Mouse (Mus musculus): ENCODE results near the gene Sulf2.

The Sulf2 gene

DNA sequence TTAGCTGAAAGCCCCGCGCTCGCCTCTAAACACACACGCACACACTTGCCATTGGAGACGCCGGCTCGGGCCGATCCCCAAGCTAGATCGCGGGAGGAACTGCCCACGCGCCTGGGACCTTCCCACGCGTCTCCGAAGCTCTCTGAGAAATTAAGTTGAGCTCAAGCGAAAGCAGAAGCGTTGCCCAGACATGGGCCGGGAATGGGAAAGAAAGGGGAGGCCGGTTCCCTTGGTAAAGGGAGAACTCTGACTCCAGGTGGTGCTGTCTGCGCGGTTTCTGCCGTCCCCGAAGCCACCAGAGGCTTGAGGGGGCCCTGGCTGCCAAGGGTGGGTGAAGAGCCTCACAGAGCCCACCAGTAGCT is at the start of gene Sulf2:
Gene Sulf2 (minus strand): TSS at position 210 of the 362 bp plus-strand sequence.
- peak; percentile 85 to 95 for DNase-seq (ENCODE audit: inconsistent age in 2 of 2, low spot score in 1 of 2)

DNA sequence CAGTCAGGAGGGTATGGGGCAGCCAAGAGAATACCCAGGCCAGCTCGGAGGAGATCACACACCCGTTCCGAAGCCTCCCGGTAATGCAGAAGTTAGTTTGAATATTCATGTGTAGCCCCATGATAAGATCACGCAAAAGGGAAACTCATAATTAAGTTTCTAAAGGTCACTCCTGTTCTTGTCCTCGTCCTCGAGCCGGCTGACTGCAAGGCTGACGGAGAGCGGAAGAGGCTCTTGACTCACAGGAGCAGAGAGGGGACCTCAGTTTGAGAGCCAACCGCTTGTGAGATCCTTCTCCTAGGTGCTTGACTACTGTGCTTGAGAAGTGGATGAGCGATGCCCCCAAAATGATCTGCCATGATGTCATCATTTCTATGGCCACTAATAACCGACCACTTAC is 48.7 kb upstream of the Sulf2 start:
- peak in 1 of 2 experiments; percentile 55 for DNase-seq (ENCODE audit: inconsistent age in 2 of 2, low spot score in 1 of 2)

DNA sequence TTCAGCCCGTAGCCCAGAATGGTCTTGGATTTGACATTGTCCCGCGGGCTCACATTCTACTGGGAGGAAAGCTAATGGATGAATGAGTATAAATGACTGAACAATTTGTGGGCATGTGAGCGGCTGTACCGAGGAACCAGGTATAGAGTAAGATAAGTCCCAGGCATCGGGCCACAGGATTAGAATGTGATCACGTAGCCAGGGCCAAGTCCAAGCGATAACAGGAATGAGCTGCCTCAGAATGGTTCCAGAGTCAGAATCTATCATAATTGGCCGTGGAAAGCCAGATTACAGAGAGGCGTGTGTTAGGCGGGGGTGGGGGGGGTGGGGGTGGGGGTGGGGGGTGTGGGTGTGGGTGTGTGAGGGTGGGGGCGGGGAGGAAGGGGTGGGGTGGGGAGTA is 48.2 kb upstream of the Sulf2 start:
- DNase-seq (ENCODE audit: inconsistent age in 2 of 2, low spot score in 1 of 2) = no peak

DNA sequence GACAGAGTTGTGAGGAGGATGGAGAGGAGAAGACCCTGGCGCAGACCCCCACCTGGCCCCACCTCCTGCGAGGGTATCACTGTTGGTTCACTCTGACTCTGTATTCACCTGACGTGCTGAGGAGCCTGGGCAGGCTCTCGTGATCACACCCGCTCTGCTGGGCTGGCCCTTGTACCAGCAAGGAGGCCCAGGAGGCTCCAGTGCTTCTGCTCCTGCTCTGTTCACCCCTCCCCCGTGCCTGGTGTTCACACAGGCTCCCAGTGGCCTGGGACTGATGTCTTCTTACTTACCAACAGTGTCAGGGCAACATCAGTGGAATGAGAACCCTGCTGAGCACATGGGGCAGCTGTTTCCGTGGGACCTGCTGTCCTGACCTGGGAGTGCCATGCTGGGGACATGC is 42.5 kb upstream of the Sulf2 start:
- no peak for DNase-seq (ENCODE audit: inconsistent age in 2 of 2, low spot score in 1 of 2)

DNA sequence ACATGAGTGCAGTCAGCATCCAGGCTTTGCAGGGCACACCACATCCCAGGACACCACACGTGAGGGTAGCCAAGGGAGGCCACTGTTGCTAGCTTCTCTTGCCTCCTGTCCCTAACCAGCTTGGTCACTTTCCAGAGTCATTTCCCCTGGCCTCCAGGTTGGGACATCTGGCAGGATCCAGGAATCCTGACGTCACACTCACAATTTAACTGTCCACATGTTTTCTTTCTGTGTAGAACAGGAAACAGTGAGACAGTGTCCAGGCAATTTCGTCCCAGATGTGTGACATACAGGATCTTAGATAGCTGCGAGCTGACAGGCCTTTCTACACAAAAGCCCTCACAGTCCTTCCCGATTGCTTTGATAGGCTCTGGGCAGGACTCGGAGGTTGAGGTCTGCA is 41.6 kb upstream of the Sulf2 start:
- no peak for DNase-seq (ENCODE audit: inconsistent age in 2 of 2, low spot score in 1 of 2)

DNA sequence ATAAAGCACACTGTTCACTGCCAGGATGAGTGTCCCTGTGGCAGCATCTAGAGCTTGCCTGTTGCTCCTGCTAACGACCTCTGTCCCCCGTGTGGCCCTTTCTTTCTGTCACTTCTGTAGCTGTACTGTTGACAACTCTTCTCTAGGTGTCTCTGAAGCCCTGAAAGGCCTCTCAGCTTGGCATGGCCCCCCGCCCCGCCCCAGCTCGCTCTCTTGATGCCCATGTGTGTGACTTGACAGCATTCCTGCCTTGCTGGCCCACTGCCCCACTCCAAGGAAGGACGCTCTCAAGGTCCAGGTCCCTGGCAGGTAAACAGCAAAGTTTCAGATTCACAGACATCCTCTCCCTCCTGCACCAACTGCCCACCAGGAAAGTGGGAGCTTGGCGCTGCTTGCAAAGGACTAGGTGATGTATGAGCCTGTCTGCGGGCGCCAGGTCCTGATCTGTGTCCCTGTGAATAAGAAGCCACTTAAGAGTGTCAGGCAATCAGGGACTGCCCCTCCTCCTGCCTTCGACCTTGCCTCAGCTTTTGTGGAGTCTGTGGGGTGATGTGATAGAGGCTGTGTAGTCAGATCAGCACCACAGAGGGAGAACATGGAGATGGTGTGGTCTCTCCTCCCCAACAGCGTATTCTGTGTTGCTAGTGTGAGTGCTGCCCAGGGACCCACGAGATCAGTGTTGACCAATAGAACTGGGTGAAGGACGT is 40.8 kb upstream of the Sulf2 start:
- peak in 1 of 2 experiments; percentile 46 for DNase-seq (ENCODE audit: inconsistent age in 2 of 2, low spot score in 1 of 2)

DNA sequence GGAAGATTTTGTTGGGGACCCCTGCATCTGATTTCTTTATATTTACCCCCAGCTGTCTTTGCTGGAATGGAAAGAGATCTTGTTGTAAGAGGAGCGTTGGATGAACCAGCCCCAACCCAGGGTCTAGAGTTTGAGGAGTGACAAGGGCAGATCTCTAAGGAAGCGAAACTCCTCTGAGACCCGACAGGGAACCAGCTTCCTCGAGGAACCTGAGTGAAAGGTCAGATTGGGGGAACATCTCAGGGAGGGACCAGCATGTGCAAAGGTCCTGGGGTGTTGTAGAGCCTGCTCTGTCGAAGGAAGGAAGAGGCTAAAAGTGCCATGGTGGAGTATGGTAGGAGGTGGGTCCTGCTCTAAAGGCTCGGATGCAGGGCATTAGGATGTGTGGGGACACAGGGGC is 39.6 kb upstream of the Sulf2 start:
- no peak for DNase-seq (ENCODE audit: inconsistent age in 2 of 2, low spot score in 1 of 2)

DNA sequence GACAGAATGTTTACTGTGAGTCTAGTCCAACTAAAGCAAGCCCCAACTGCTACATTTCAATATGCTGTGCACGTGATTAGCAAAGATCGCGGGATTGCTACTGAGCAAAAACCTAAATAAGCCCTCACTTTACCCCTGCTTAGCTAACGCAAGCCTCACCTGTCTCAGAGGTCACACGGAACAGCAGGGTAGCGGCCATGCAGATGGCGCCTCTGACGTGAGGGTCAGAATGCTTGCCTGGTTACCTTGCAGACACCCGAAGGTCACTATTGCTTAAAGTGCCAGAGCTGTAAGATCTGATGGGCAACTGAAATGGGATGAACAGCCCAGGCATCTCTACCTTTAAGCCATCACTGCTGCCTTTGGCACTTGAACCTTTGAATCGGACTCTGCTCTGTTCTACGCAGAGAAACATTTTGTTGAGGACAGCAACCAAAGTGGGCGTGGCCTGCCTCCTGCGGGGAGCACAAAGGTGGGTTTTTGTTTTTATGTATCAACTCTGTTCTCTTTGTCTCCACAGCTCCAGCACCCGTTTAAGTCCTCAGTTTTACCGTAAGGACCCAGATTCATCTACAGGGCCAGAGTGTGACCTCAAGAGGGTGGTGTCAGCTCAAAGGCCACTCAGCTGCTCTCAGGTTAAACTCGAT is 38.8 kb upstream of the Sulf2 start:
- DNase-seq (ENCODE audit: inconsistent age in 2 of 2, low spot score in 1 of 2) = no peak

DNA sequence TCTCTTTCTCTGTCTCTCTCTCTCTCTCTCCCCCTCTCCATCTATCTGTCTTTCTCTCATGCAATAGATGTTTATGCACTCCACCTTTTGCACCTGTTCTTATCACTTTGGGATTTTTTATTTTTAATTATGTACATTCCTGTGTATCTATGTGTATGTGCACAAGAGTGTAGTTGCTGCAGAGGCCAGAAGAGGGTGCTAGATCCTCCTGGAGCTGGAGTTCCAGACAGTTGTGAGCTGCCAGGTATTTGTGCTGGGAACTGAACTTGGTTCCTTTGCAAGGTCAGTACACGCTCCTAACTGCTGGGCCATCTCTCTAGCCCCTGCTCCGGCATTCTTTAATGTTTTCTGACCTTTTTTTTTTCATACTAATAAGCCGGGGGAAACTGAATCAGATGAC is 38.0 kb upstream of the Sulf2 start:
- no peak for DNase-seq (ENCODE audit: inconsistent age in 2 of 2, low spot score in 1 of 2)

DNA sequence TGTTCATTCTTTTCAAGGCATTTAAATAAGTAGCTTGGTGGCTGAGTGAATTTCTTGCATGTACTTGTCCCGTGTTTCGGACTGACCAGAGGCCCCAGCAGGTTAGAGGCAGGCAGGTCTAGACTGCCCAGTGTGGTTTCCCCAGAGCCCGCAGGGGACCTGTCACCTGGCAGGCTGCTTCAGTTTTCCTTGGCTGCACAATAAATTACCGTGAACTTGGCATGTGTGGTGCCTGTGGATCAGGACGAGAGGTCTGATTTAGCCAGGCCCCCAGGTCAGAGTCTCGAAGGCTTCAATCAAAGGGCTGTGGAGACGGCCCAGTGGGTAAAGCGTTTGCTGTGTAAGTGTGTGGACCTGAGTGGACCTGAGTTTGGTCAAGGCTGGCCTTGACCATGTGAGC is 35.4 kb upstream of the Sulf2 start:
- no peak for DNase-seq (ENCODE audit: inconsistent age in 2 of 2, low spot score in 1 of 2)

DNA sequence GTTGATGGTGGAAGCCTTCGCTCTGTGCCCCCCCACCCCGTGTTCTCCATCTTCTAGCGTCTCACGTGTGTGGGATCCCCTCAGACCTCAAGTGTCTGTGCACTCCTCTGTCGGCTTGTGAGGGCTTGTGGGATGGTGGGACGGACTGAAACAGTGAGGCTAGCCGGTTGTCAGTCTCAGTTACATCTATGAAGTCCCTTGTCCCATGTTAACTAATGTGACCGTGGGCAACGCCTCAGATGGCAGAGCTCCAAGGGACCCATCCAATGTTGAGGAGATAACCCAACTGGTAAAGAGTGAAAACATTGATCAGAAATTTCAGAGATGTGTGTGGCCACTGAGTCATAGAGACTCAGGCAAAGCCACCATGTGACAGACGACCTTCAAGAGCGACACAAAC is 33.7 kb upstream of the Sulf2 start:
- DNase-seq (ENCODE audit: inconsistent age in 2 of 2, low spot score in 1 of 2) = no peak

DNA sequence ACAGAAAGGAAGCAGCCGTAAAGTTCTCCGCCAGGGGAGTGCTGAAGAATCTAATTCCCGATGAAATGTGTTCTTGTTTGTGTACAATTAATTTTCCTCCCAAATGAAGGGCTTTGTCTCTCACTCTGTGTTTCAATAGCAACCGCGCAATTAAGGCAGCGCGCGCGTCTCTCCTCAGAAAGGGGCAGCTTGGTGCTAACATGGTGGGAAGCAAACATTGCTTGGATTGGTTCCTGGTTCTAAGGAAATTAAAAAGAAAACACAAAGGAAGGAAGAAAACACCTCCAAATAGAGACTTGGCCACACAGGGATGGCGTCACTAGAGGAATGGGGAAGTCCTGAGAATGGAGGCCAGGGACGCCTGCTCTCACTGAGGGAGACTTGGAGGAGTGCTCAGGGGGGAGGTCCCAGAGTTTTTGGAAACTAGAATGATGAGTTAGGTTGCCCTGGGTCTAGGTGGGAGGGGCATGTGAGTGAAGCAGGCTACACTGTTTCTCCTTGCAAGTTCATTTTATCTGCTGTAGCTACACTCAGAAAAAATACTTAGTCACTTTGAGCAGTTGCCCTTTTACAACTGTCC is 32.5 kb upstream of the Sulf2 start:
- DNase-seq (ENCODE audit: inconsistent age in 2 of 2, low spot score in 1 of 2) = peak in 1 of 2 experiments; percentile 69

DNA sequence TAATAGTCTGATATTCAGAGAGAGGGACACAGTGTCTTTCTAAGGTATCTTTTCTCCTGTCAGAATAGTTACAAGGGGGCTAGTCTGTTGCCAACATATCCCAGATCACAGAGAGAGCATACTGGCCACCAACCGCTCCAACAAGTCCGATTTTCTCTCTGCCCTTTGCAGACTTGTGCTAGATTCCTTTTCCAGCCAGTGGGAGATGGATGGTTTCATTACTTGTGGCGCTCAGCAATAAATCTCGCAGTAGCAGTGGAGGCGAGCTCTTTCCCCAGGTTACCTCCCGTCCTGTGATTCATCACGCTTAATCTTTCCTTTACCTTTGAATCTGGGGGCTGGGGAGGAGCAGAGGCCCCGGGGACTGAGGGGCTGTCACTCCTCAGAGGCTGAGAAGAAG is 31.9 kb upstream of the Sulf2 start:
- peak in 1 of 2 experiments; percentile 64 for DNase-seq (ENCODE audit: inconsistent age in 2 of 2, low spot score in 1 of 2)

DNA sequence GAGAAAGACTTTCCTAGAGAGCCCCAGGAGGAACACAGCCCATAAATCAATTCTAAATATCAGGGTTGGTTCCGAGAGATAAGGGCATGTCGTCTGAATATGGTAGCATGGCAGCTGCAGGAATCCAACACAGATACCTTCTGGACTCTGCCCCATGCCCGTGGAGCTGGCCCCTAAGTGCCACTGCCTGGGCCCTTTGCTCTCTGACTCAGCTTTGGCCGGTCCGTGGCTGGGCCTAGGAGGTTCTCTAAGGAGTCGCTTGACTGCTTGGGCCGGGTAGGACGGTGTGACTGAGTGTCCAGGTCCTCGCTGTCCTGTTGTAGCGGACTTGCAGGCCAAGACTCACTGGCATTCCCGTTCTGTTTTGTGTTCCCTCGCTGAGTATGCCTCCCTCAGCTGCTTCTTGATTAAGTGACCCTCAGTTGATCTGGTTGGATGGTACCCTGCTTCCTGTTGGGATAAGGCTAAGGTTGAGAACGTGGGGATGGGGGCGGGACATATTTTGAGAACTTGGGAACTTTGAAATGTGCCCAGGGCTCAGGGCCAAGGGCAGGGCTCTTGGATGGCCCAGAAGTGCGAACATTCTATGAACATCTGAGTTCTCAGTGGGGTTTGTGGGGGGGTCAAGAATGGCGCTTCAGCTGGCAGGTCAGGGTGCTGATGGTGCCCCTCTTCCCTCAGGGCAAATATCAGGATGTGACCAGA is 30.9 kb upstream of the Sulf2 start:
- peak in 1 of 2 experiments; percentile 48 for DNase-seq (ENCODE audit: inconsistent age in 2 of 2, low spot score in 1 of 2)

DNA sequence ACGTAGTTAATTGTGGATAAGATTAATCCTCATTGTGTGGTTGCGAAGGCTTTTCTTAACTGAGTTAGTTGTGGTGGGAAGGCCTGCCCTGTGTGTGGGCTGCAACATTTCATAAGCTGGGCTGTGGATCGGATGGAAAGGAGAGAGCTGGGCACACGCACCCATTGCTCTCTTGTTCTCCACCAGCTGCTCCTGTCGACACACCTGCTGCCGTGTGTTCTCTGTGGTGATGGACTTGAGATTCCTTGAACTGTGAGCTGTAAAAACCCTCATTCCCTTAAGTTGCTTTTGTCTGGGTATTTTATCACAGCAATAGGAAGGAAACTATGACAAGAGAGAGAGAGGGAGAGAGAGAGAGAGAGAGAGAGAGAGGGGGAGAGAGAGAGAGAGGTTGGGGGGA is 30.3 kb upstream of the Sulf2 start:
- no peak for DNase-seq (ENCODE audit: inconsistent age in 2 of 2, low spot score in 1 of 2)

DNA sequence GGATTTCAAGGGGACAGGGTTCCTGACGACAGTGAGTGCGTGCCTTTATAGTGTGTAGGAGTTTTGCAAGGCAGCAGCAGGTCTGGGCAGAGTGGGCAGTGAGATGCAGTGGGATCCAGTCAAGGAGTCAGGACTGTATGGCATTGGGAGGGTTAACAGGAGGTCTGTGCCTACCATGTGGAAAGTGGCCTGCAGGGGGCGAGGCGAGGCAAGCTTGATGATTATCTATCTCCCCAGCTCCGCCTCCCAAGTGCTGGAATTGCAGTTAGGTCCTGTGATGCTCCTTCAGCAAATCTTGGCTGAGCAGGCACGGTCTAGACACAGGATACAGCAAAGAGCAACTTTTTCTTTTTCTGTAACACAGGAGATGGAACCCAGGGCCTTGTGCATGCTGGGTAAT is 29.0 kb upstream of the Sulf2 start:
- no peak for DNase-seq (ENCODE audit: inconsistent age in 2 of 2, low spot score in 1 of 2)

DNA sequence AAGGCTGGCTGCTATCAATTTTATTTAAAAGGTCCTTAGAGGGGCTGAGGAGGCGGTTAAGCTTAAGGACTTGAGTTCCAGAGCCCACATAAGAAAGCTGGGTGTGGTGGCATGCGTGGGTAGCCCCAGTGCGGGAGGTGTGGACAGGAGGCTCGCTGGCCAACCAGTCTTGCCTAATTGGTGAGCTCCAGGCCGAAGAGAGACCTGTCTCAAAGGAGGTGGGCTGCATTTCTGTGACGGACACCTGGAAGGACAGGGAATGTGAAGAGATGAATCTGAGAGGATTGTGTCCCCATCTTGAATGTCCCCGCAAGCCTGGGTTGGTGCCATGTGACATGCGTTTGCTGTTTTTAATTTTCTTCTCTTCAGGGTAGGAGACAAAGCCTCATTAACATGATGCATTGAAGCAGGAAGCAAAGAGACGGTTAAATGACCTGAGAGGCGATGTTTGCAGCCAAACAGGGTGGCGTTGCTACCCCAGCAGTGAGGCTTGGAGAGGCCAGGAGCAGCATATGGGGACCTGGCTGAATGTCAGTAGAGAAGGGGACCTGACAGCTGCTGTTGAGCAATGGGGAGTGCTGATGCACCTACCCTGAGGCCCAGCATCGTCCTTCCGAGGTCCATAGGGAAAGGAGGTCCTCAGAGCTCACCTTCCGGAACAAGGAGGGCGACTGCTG is 26.7 kb upstream of the Sulf2 start:
- no peak for DNase-seq (ENCODE audit: inconsistent age in 2 of 2, low spot score in 1 of 2)

DNA sequence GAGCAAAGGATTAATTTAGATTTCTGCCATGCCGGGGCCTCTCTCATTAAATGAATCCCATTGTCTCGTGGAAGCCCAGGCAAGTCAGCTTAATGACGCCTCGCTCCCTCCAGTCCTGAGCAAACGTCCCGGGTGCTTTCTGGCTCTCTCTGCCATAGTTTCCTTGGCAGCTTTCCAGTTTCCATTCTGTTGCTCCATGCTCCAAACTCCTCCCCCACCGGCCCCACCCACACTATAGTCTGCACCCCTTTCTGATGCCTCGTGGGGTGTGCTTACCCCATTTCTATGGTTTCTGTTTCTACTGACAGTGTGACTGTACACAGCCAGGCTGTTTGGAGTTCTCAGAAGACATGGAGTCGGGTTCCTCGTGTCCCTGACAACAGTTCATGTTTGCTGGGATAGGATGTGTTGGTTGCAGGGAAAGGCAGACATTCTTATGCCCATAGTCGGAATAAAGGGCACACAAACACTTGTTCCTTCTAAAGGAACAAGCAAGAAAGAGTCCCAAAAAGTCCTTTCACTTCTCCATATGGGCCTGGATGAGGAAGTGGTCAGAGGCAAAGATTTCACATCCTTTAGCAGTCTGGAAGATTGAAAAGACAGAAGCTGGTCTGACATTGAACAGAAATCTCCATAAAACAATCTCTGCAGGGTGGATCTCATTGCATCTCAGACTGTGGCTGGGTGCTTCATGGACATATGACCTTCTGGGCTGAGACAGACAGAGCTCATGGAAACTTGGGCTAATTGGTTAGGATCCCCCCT is 25.5 kb upstream of the Sulf2 start:
- peak; percentile 57 to 83 for DNase-seq (ENCODE audit: inconsistent age in 2 of 2, low spot score in 1 of 2)

DNA sequence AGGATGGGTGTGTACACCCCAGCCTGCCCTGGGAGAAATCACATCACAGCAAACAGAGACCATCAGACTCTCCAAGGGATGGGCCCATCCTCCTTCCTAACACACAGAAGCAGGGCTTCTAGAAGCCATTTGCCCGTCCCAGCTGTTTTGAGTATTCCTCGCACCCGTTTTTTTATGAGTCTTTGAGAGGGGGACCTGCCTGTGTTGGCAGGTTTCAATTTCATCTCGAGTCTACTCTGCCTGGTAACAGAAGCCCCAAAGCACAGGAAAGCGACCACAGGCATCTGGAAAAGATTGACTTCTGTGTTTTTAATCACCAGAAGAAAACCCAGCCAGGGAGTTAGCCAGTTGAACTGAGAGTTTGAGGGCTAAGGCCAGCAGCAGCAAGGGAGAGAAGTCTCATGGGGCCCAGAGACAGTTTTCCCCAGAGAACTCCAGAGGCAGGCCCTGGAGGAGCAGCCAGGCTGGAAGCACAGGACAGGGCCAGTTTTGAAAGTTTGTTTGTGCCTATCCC is 24.7 kb upstream of the Sulf2 start:
- DNase-seq (ENCODE audit: inconsistent age in 2 of 2, low spot score in 1 of 2) = peak in 1 of 2 experiments; percentile 32

DNA sequence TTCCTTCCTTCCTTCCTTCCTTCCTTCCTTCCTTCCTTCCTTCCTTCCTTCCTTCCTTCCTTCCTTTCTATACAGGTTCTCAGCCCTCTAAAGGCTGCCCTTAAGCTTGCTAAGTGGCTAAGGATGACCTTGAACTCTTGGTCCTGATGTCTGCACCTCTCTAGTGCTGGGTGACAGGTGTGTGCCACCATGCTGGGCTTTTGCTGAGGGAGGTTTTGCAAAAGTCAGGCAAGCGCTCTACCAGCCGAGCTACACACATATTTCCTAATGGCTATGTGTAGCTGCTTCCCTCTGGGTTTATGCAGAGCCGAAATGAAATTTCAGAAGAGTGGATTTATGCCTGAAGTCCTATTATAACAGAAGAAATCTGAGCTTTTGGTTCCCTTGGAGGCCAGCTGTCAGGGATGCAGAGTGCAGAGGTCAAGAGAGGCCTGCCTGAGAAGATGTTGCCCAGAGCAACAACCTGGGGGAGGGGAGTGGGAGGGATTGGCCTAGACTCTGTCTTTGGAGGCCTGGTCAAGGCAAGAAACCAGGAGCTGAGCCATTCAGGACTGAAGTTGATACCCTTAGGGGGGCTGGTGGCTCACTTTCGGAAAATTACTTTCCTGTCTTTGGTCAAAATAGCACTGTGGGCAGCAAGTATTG is 24.1 kb upstream of the Sulf2 start:
- DNase-seq (ENCODE audit: inconsistent age in 2 of 2, low spot score in 1 of 2) = peak in 1 of 2 experiments; percentile 36

All from adrenal gland, adult (tissue).